Mouse (Mus musculus) right cerebral cortex, adult 2 months (tissue): Measurements from ENCODE around the gene Lancl1.

Experiments
- DNase-seq, 2 experiments: peaks; one replicate each; pipeline ENCODE4 v3.0.0; 2021 to 2022; ENCODE audit warnings: low spot score in 2 of 2

Lancl1 gene

GRCm38 (mm10) chr1:67017101-67017870, 21.4 kb downstream of the Lancl1 start:
- no peak for DNase-seq

DNA sequence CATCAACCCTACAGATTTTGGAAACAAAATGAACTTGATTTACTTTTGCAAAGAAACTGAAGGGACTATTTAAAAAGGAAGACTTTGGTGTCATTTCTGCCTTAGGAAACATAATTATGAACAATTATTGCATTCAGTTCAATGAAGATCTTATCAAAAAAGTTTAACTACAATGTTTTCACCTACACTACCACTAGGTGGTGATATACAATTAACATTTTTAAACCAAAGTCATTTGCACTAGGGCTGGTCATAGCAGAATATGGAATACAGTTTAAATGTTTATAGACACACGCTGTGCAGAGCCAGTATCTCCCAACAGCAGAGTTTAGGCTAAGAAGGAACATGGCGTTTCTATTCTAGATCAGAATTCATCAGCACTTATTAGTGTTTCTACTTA, 24.5 kb downstream of the Lancl1 start:
- DNase-seq, result no peak

DNA sequence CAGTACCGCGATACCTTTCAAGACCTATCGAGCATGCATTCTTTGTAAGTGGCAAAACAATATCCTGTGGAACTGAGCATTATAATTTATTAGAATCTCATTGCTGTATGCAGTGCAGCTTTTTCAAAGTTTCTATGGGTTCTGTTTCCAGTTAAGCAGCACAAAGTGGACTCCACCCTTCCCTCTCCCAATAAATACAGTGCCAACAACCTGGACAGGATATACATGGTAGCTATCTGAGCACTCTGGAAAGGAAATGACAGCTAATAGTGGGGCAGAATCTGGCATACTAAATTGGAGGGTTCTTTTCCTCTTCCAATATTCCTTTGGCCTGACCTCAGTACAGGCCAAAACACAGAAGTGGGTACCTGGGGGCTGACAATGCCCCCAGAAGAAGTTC, 28.2 kb downstream of the Lancl1 start:
- no peak for DNase-seq

DNA sequence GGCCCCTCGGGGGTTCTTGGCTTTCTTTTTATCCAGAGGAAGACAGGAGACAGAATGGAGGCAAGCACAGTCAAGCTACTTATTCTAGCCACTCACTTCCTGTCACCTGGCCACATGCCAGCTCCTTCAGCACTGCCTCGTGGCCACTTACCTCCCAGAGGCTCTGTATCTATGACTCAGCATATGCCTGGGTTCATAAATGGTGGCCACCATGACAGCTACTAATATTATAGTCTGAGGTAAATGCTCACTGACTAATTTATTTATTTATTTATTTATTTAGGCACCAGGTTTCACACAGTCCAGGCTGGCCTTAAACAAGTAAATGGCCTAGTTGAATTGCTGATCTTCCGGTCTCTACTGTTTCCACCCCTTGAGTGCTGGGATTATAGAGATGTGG, 35.0 kb downstream of the Lancl1 start:
- DNase-seq, result no peak

- no peak for DNase-seq
These were observed 36.4 kb downstream of the Lancl1 start for GRCm38 (mm10) chr1:67002226-67002625.

GRCm38 (mm10) chr1:67001367-67001766, 37.3 kb downstream of the Lancl1 start:
- no peak for DNase-seq

DNA sequence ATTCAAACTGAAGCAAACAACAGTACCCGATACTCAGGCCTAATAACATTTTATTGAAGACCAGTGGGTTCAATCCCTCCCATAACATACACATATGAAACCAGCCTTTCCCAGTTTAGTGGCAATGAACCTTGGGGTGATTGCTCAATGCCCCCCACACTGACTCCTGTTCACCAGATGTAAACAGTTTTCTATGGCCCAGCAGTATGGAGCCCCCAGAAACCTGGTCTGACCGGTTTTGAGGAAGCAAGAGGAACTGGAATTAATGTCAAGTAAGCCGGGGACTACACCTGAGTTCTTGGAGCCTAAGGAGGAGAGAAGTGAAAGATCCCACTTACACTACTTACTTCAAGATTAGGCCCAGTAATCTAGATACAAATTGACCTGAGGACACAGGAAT, 38.2 kb downstream of the Lancl1 start:
- DNase-seq, result no peak

GRCm38 (mm10) chr1:66998601-66999000, 40.1 kb downstream of the Lancl1 start:
- no peak for DNase-seq

GRCm38 (mm10) chr1:66998188-66998587, 40.5 kb downstream of the Lancl1 start:
- DNase-seq, result no peak

DNA sequence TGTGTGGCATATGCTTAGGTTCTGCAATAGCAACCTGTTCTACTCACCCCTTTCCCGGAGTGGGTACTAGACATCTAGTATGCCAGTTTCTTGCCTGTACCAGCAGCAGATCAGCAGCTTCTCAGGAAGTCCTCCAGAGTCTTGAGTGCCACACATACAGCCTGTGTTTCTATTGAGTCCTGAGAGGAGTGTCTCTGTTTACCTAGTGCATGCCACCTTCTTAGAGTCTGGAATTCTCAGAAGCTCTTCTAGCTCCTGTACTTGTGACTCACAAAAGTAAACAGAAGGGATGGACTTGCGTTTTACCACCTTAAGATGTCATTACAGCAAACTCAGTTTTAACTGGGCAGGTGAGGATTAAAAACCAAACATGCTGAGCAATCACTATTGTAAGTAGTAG, 41.9 kb downstream of the Lancl1 start:
- no peak for DNase-seq

- peak; percentile 51 to 58 for DNase-seq
These were observed 45.9 kb downstream of the Lancl1 start for GRCm38 (mm10) chr1:66992764-66993163.

- DNase-seq, result no peak
These were observed 51.0 kb downstream of the Lancl1 start for GRCm38 (mm10) chr1:66987558-66988190.

- no peak for DNase-seq
These were observed 52.8 kb downstream of the Lancl1 start for GRCm38 (mm10) chr1:66985906-66986305.

DNA sequence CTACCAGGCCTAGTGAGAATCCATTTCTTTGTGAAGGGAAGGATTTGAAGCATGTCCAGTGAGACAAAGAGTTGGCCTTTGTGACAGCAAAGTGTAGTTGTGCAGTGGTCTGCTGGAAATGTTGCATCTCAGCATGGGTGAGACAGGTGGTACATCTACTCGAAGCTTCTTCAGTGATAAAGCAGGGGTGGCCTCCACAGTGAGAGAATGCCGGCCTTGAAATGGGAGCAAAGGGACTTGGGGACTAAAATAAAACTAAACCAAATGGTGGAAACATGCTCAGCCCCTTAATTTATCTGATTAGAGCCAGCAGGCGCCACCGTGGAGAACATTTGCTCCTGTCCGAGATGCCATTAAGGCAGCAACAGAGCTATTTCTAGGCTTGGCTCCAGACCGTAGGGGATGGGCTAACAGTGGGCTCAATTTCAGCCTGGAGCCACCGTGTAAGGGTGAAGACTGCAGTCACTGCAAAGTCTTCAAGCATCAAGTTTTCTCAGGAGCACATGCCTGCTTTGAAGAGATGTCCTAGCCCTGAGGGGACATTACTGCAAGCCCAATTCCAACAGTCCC, 53.5 kb downstream of the Lancl1 start:
- DNase-seq, result no peak

GRCm38 (mm10) chr1:66980129-66980528, 58.5 kb downstream of the Lancl1 start:
- DNase-seq, result no peak

- no peak for DNase-seq
These were observed 63.2 kb downstream of the Lancl1 start for GRCm38 (mm10) chr1:66975456-66975855.

- no peak for DNase-seq
These were observed 73.8 kb downstream of the Lancl1 start for GRCm38 (mm10) chr1:66964857-66965256.

- DNase-seq, result no peak
These were observed 78.0 kb downstream of the Lancl1 start for GRCm38 (mm10) chr1:66960536-66961243.

- no peak for DNase-seq
These were observed 81.3 kb downstream of the Lancl1 start for GRCm38 (mm10) chr1:66957361-66957760.

DNA sequence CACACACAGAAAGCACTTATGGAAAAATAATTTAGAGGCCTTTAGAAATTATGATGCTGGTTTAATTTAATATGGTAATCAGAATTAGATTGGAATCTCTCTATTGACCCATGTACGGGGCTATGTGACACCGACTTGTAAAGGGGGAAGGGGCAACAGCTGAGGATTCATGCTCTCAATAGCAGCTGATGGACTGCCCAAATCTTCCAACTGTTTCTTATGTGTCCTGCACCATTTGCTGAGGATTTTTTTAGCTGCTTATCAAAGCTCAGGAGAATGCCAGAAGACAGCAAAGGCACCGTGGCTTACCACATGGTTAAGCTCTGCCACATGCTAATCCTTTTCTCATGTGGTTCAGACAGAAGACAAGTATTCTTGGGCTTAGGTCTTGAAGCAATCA, 87.6 kb downstream of the Lancl1 start:
- DNase-seq, result no peak
